Mouse (Mus musculus): ENCODE measurements around the gene Nfrkb. TPM values are rescaled to one million over a fixed set of nuclear protein-coding genes. Genes with fewer than 3 reads are reported as not detected.

Gene Nfrkb
- polyA plus RNA-seq, 1 experiment, result 0.22 TPM

DNA sequence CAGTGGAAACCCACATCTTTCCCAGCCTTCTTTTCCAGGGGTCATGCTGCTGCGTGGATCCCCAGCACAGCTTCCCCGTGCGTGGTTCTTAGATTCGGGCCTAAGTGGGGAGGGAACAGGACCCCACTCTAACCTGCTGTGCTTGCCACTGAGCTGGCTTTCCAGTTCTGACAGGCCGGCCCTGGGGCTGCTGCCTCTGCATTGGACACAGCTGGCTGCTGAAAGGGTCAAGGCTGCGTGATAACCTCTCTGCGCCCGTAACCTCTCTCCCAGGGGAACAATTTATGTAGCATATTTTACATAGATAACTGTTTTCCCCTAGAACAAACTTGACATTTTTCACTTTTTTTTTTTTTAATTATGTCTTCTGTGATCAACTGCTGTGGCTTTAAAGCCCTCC, 20.9 kb upstream of the Nfrkb start:
- H3K27me3 ChIP-seq (ENCODE audit: control insufficient read depth), result no peaks in the 10 kb centered on the region
- H3K36me3 ChIP-seq (ENCODE audit: control insufficient read depth), result peaks cover 80% of the 10 kb centered on the region
- H3K9me3 ChIP-seq (ENCODE audit: control insufficient read depth, low read length), result no peaks in the 10 kb centered on the region
- TF ChIP-seq TAL1 (IDR thresholded peaks at IDR 0.05; ENCODE audit: low read length), result no peak
- no peak for TF ChIP-seq GATA1 (IDR thresholded peaks at IDR 0.05; ENCODE audit: low read length)
- H3K4me1 ChIP-seq (ENCODE audit: control insufficient read depth), result no peaks in the 10 kb centered on the region
- H3K4me3 ChIP-seq (replicated peaks), result no peak overlapping the region

DNA sequence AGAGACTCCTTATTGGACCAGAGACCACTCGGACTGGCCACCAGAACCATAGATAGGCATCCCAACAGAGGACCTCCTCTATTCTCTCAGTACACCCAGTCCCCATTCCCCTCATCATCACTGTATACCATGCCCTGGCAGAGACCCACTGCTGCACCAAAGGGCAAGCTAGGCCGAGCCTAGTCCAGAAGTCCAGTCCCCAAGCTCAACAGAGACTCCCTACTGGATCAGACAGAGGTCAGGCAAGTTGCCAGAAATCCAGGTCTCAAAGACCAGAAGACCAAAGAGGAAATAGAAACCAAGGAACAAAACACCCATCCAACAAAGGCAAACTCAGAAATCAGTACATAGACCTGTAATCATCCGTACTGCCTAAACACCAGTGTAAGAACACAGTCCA, 14.3 kb upstream of the Nfrkb start:
- Histone ChIP-seq H3K36me3 (ENCODE audit: control insufficient read depth) (peaks cover 44% of the 10 kb centered on the region), H3K9me3 (ENCODE audit: control insufficient read depth, low read length) (no peaks in the 10 kb centered on the region), H3K4me3 (replicated peaks) (no peak overlapping the region), H3K4me1 (ENCODE audit: control insufficient read depth) (no peaks in the 10 kb centered on the region), H3K27me3 (ENCODE audit: control insufficient read depth) (no peaks in the 10 kb centered on the region)
- TF ChIP-seq TAL1 (IDR thresholded peaks at IDR 0.05; ENCODE audit: low read length) (no peak), GATA1 (IDR thresholded peaks at IDR 0.05; ENCODE audit: low read length) (no peak)

DNA sequence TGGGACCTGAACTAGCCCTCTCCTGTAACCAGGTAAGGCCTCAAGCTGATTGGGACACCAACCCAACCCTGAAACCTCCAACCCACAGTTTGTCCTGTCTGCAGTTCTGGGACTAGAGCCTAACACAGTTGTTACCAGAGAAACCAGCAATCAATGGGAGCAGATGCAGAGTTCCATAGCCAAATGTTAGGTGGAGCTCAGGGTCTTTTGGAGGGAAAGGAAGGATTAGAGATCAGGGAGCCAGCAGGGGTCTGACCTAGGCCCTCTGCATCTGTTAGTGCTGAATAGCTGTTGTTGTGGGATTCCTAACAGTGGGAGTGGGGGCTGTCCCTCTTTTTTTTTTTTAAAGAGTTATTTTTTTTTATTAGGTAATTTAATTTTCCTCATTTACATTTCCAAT, 9.3 kb upstream of the Nfrkb start:
- Histone ChIP-seq H3K4me1 (ENCODE audit: control insufficient read depth) (no peaks in the 10 kb centered on the region), H3K36me3 (ENCODE audit: control insufficient read depth) (peaks cover 34% of the 10 kb centered on the region), H3K9me3 (ENCODE audit: control insufficient read depth, low read length) (no peaks in the 10 kb centered on the region), H3K4me3 (replicated peaks) (no peak overlapping the region), H3K27me3 (ENCODE audit: control insufficient read depth) (no peaks in the 10 kb centered on the region)
- TF ChIP-seq TAL1 (IDR thresholded peaks at IDR 0.05; ENCODE audit: low read length), result no peak
- no peak for TF ChIP-seq GATA1 (IDR thresholded peaks at IDR 0.05; ENCODE audit: low read length)

DNA sequence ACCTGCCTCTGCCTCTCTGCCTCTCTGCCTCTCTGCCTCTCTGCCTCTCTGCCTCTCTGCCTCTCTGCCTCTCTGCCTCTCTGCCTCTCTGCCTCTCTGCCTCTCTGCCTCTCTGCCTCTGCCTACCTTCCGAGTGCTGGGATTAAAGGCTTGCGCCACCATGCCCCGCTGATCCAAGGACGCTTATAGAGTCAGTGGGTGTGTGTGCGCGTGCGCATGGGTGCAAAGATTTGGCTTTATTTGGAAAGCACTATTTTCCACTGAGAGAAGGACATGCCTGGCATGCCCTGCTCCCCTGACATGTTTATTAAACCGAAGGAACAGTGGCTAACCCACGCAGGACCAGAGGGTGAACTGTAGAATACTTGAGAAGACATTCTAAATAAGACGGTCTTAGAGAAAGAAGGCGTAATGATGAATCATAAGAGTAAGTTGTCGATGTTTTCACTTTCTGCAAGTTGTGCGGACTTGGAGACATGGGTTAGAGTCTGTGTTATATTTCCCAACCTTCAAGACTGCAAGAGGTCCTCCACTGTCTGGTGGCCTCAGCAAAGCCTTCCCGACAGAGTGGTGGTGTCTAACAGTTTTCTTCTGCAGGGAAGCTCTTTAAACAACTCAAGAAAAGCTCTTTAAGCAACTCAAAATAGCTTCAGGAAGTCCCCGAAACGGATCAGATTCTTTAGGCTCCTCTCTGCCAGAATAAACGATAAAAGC, 1.0 kb upstream of the Nfrkb start:
- peak overlapping the region; percentile 94 for H3K4me3 ChIP-seq (replicated peaks)
- TF ChIP-seq GATA1 (IDR thresholded peaks at IDR 0.05; ENCODE audit: low read length) (no peak), TAL1 (IDR thresholded peaks at IDR 0.05; ENCODE audit: low read length) (no peak)
- H3K9me3 ChIP-seq (ENCODE audit: control insufficient read depth, low read length), result no peaks in the 10 kb centered on the region
- peaks cover 29% of the 10 kb centered on the region for H3K4me1 ChIP-seq (ENCODE audit: control insufficient read depth)
- H3K27me3 ChIP-seq (ENCODE audit: control insufficient read depth), result no peaks in the 10 kb centered on the region
- H3K36me3 ChIP-seq (ENCODE audit: control insufficient read depth), result peaks cover 15% of the 10 kb centered on the region

DNA sequence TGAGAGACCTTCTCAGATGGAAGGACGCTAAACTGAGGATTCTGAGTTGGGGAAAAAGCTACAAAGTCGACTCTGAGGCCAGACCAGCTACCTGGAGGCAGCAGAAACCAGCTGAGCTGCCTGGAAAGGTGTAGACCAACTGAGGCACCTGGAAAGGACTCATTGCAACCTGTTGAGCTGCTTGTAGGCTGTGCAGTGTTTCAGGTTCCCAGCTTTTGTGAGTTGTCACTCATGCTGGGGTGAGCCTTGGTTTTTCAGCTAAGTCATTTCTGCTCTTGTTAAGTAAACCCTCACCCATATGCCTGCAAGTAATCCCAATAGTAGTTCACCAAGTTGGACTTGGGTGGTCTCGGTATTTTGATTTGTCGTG, 507 bp upstream of the Nfrkb start:
- TF ChIP-seq GATA1 (IDR thresholded peaks at IDR 0.05; ENCODE audit: low read length) (no peak), TAL1 (IDR thresholded peaks at IDR 0.05; ENCODE audit: low read length) (no peak)
- Histone ChIP-seq H3K4me3 (replicated peaks) (peak overlapping the region; percentile 94), H3K27me3 (ENCODE audit: control insufficient read depth) (no peaks in the 10 kb centered on the region), H3K4me1 (ENCODE audit: control insufficient read depth) (peaks cover 29% of the 10 kb centered on the region), H3K36me3 (ENCODE audit: control insufficient read depth) (peaks cover 18% of the 10 kb centered on the region), H3K9me3 (ENCODE audit: control insufficient read depth, low read length) (no peaks in the 10 kb centered on the region)

DNA sequence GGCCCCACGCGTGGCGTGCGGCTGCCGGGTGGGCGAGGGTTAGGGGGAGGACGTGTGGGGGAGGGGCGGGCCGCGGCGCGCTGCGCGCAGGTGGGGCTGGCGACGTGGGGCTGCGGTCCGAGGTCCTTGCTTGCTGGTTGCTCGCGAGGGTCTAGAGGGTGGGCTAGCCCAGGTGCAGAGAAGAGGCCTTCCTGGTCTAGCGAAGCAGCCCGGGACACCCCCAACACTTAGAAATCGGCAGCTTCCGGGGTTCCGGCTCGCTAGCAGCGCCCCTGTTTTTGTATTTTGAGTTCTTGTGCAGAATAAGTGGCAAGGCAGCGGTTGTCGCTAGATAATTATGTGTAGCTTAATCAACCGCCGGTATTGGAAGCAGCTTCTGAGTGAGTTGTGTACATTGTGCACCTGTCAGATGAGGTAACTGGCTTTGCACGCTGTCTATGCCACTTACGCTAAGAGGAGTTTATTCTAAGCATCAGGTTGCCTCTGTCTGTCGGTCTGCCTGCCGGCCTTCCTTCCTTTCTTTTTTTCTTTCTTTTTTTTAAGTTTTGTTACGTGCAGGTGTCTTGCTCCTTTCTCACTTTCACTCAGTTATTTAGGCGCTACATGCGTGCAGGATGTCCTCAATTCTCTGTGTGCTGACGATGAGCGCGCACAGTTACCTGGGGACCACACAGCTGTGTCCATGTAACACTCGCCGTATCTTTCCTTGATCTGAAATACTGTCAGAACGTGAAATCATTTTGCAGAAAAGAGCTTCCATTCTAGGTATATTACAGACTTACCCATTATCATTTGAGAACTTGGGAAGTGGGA, 582 bp downstream of the Nfrkb start:
- TF ChIP-seq GATA1 (IDR thresholded peaks at IDR 0.05; ENCODE audit: low read length), result no peak

DNA sequence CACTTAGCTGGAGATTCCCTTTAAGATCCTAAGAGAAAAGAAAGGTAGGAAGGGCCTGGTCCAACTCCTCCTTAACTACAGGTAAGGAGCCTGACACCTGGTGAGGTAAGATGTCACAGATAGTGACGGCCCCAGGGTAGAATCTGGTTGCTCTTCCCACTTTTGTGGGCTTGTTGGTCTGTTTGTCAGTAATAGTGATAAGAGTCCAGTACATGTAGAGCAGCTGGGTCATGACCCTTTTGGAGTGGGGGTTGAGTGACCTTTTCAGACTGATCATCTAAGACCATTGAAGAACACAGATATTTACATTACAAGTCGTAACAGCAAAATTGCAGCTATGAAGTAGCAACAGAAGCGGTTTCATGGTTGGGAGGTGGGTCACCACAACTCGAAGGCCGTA, 1.2 kb downstream of the Nfrkb start:
- Histone ChIP-seq H3K9me3 (ENCODE audit: control insufficient read depth, low read length) (no peaks in the 10 kb centered on the region), H3K4me1 (ENCODE audit: control insufficient read depth) (peaks cover 29% of the 10 kb centered on the region), H3K36me3 (ENCODE audit: control insufficient read depth) (peaks cover 31% of the 10 kb centered on the region), H3K4me3 (replicated peaks) (peak overlapping the region; percentile 94), H3K27me3 (ENCODE audit: control insufficient read depth) (no peaks in the 10 kb centered on the region)
- TF ChIP-seq GATA1 (IDR thresholded peaks at IDR 0.05; ENCODE audit: low read length) (no peak), TAL1 (IDR thresholded peaks at IDR 0.05; ENCODE audit: low read length) (no peak)

More for the DNA sequence above, 582 bp downstream of the Nfrkb start:
- H3K27me3 ChIP-seq (ENCODE audit: control insufficient read depth), result no peaks in the 10 kb centered on the region
- no peaks in the 10 kb centered on the region for H3K9me3 ChIP-seq (ENCODE audit: control insufficient read depth, low read length)
- peak overlapping the region; percentile 94 for H3K4me3 ChIP-seq (replicated peaks)
- H3K36me3 ChIP-seq (ENCODE audit: control insufficient read depth), result peaks cover 25% of the 10 kb centered on the region
- peaks cover 29% of the 10 kb centered on the region for H3K4me1 ChIP-seq (ENCODE audit: control insufficient read depth)

DNA sequence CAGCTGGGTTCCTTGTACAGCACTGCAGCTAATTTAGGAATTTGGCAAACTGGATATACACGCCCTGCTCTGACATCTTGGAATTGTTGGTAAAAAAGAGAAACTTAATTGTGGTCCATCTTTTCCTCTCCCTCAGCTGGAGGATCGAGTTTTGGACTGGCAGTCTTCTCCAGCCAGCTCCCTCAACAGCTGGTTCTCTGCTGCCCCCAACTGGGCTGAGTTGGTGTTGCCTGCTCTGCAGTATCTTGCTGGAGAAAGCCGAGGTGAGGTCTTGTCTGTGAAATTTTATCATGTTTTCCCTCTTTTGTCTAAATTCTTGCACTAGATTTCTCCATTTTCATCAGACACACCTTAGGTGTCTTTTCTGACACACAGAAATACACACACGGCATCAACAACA, 14.4 kb downstream of the Nfrkb start:
- H3K9me3 ChIP-seq (ENCODE audit: control insufficient read depth, low read length), result no peaks in the 10 kb centered on the region
- TF ChIP-seq TAL1 (IDR thresholded peaks at IDR 0.05; ENCODE audit: low read length) (no peak), GATA1 (IDR thresholded peaks at IDR 0.05; ENCODE audit: low read length) (no peak)
- H3K4me1 ChIP-seq (ENCODE audit: control insufficient read depth), result no peaks in the 10 kb centered on the region
- H3K4me3 ChIP-seq (replicated peaks), result no peak overlapping the region
- no peaks in the 10 kb centered on the region for H3K27me3 ChIP-seq (ENCODE audit: control insufficient read depth)
- peaks cover 94% of the 10 kb centered on the region for H3K36me3 ChIP-seq (ENCODE audit: control insufficient read depth)

DNA sequence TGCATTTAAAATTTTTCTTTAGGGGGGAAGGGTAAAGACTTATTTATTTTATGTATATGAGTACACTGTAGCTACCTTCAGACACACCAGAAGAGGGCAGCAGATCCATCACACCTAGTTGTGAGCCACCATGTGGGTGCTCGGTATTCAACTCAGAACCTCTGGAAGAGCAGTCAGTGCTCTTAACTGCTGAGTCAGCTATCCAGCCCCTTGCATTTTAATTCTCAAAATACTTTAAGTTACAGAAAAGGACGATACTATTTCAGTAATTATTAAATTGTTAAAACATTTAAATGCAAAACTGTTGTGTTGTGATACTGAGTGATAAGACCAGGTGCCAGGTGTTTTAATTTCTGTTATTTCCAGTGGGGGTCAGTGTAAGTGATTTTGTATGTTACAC, 18.3 kb downstream of the Nfrkb start:
- Histone ChIP-seq H3K36me3 (ENCODE audit: control insufficient read depth) (peaks cover 83% of the 10 kb centered on the region), H3K4me3 (replicated peaks) (no peak overlapping the region), H3K27me3 (ENCODE audit: control insufficient read depth) (no peaks in the 10 kb centered on the region), H3K4me1 (ENCODE audit: control insufficient read depth) (no peaks in the 10 kb centered on the region), H3K9me3 (ENCODE audit: control insufficient read depth, low read length) (no peaks in the 10 kb centered on the region)
- TF ChIP-seq GATA1 (IDR thresholded peaks at IDR 0.05; ENCODE audit: low read length), result no peak
- no peak for TF ChIP-seq TAL1 (IDR thresholded peaks at IDR 0.05; ENCODE audit: low read length)

Measured in erythroblast, embryonic 14.5 days (primary cell).